Mouse (Mus musculus) stomach, postnatal 0 days (tissue): ENCODE data around the gene Capn5. TPM values are rescaled to one million over a fixed set of nuclear protein-coding genes. Genes with fewer than 3 reads are reported as not detected.

ENCODE experiments used
- ATAC-seq: fragments of 200-750 bp; cut with Nextera tagmentation; 2 replicates; pipeline ENCODE4 v1.8.0; 2017; ENCODE audit not compliant: low FRiP score, low TSS enrichment
- DNase-seq: peaks from one replicate; pipeline ENCODE4 v3.0.0-alpha.2; 2016; ENCODE audit warnings: low spot score
- H3K27ac ChIP-seq: fragments of 300-500 bp; sonication (generic); replicated peaks from 2 replicates; pipeline ENCODE4 v1.5.1; 2014; ENCODE audit warnings: mild to moderate bottlenecking, control low read depth
- H3K27me3 ChIP-seq: fragments of 300-500 bp; sonication (generic); 2 replicates; pipeline ENCODE4 v1.6.1; 2014; ENCODE audit warnings: low read length; ENCODE audit not compliant: control insufficient read depth, insufficient read depth
- H3K36me3 ChIP-seq: fragments of 300-500 bp; sonication (generic); 2 replicates; pipeline ENCODE4 v1.6.1; 2014; ENCODE audit warnings: low read length, mixed read lengths; ENCODE audit not compliant: control insufficient read depth, insufficient read depth
- H3K4me1 ChIP-seq: fragments of 300-500 bp; sonication (generic); replicated peaks from 2 replicates; pipeline ENCODE4 v1.6.1; 2014; ENCODE audit warnings: antibody characterized with exemption; ENCODE audit not compliant: control insufficient read depth, insufficient read depth
- H3K4me2 ChIP-seq: fragments of 300-500 bp; sonication (generic); replicated peaks from 2 replicates; pipeline ENCODE4 v1.6.1; 2014; ENCODE audit warnings: low read depth, mild to moderate bottlenecking, control low read depth, moderate library complexity
- H3K4me3 ChIP-seq: fragments of 300-500 bp; sonication (generic); 2 replicates; pipeline ENCODE4 v1.5.1; 2014; ENCODE audit warnings: low read depth, low read length, control low read depth
- H3K9ac ChIP-seq: fragments of 300-500 bp; sonication (generic); 2 replicates; pipeline ENCODE4 v1.6.1; 2014; ENCODE audit warnings: mild to moderate bottlenecking, low read length, control low read depth, mixed read lengths
- H3K9me3 ChIP-seq: fragments of 300-500 bp; sonication (generic); 2 replicates; pipeline ENCODE4 v1.6.1; 2016; ENCODE audit warnings: low read length; ENCODE audit not compliant: control insufficient read depth
- CTCF ChIP-seq: IDR thresholded peaks from 2 replicates; pipeline ENCODE4 v1.5.1; 2016; ENCODE audit warnings: antibody characterized with exemption, low read depth, mild to moderate bottlenecking, moderate library complexity
- EP300 ChIP-seq: optimal IDR thresholded peaks from 2 replicates; pipeline ENCODE3; 2016; ENCODE audit warnings: antibody characterized with exemption
- WGBS: fragments of 180-500 bp; shearing (Covaris S2); extraction: QIAGEN DNeasy Blood & Tissue Kit; methylation state at CpG from one replicate; pipeline ENCODE4 v1.1.7; 2014; 5-methylcytosine and 5-hydroxymethylcytosine counted together
- polyA plus RNA-seq: library from polyadenylated mRNA; unstranded; fragments of >200 nt; fragmentation: Nextera tagmentation; extraction: Ambion mirVana; gene quantifications from 2 replicates; pipeline ENCODE4 v1.2.1, GENCODE M21; 2015

The Capn5 gene
- polyA plus RNA-seq = 13.2 and 16.6 TPM in 2 replicates

DNA sequence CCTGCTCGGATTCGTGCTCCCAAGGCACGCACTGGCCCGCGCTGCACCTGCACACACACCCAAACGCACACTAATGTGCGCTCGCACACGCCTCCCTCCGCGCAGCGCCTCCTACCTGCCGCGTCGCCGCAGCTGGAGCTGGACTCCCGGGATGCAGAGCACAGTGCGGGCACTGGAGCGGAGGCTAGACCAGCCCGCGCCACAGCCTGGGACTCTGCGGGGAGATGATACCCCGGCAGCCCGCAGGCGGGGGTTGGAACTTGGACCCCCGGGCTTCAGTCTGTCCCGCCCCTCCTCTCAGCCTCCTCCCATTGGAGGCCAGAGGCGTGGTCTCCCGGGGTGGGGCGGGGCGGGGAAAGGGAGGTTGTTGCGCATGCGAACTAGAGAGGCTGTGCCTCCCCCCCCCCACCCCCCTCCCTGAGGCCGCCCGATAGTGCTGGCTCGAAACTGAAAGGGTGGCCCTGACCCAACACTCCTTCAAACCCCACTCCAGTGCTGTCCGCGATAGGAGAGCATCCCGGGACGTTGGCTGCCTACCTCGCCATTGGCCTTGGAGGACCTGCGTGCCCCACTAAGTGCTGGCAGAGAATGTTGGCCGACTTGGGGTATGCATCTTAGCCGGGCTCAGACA is at the start of gene Capn5:
Gene Capn5 (minus strand): TSS at position 346 of the 631 bp plus-strand sequence.
- peak; percentile 93 for DNase-seq
- Histone ChIP-seq H3K9me3 (no peaks in the 10 kb centered on the region), H3K36me3 (no peaks in the 10 kb centered on the region), H3K4me2 (peak within 1 kb of the TSS; percentile 84), H3K27me3 (no peaks in the 10 kb centered on the region), H3K4me1 (0 out of 2 replicates have a peak, but pooled peaks cover 2% of the 10 kb centered on the region), H3K27ac (peak within 1 kb of the TSS; percentile 67), H3K4me3 (peak within 1 kb of the TSS; percentile 77), H3K9ac (peak within 1 kb of the TSS; percentile 71)
- 2% methylated on average over 38 of the region's 44 CpGs for WGBS
- TF ChIP-seq CTCF (peak; percentile 85), EP300 (no peak)
- peak; percentile 86 for ATAC-seq

DNA sequence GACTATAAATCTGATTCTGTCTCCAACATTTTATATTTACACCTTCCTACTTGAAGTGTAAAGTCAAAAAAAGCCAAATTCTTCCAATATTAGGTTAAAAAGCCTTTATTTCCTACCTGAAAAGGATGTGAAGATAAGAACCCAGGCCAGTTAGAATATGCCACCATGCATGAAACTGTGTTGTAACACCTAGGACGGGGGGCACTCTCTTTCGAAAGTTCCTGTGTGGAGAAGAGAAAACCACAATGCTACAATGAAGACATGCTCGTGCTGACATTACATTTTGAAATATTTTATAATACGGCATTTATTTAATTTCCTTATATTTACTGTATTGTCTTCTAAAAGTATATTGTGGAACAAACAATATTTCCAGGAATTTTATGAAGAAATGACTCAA is 45.7 kb upstream of the Capn5 start:
- Histone ChIP-seq H3K4me3 (no peak overlapping the region), H3K4me1 (no peaks in the 10 kb centered on the region), H3K27ac (no peak overlapping the region), H3K36me3 (no peaks in the 10 kb centered on the region), H3K4me2 (no peak overlapping the region), H3K9ac (no peak overlapping the region), H3K27me3 (no peaks in the 10 kb centered on the region), H3K9me3 (no peaks in the 10 kb centered on the region)
- ATAC-seq = no peak
- TF ChIP-seq CTCF = no peak
- TF ChIP-seq EP300 = no peak
- no peak for DNase-seq
- 92% methylated on average over 4 of the region's 4 CpGs for WGBS

DNA sequence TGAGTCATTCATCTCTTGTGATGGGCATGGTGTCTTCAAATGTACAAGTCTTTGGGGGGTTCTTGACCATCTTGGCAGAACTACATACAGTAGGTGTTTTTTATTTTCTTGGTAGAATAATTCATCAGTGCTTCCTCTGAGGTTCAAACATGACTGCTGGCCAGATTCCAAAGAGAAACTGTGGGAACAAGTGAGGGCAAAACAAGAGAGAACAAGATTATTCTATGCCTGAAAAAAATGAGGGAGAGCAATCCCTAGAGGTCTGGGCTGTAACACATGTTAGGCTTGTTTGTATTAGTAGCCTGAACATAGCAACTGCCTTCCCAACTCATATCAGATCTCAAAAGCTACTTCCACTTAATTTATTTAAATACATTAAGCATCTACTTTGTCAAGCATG is 38.6 kb upstream of the Capn5 start:
- no peaks in the 10 kb centered on the region for H3K9me3 ChIP-seq
- ATAC-seq (no peak), DNase-seq (no peak)
- H3K27ac ChIP-seq = no peak overlapping the region
- no peaks in the 10 kb centered on the region for H3K27me3 ChIP-seq
- no peak overlapping the region for H3K4me2 ChIP-seq
- H3K4me3 ChIP-seq = no peak overlapping the region
- H3K9ac ChIP-seq = no peak overlapping the region
- H3K36me3 ChIP-seq = no peaks in the 10 kb centered on the region
- no peaks in the 10 kb centered on the region for H3K4me1 ChIP-seq
- TF ChIP-seq CTCF (no peak), EP300 (no peak)

DNA sequence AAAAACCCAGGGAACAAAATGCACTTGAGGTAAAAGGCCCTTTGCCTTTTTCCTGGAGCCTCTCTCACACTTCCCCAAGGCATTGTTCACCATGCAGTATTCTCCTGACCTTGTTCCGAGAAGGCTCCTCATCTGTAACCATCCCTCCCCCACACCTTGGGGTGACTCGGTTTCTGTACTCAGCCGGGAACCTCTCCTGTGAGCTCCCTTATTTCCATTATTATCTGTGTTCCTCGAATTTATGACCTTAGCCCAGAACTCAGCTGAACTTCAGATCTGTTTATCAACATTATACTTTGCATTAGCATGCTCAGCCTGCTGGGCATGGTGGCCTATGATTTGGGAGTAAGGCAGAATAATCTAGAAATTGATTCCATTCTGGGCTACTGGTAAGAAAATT is 24.9 kb upstream of the Capn5 start:
- Histone ChIP-seq H3K9ac (no peak overlapping the region), H3K4me3 (no peak overlapping the region), H3K9me3 (no peaks in the 10 kb centered on the region), H3K27ac (no peak overlapping the region), H3K27me3 (no peaks in the 10 kb centered on the region), H3K36me3 (no peaks in the 10 kb centered on the region), H3K4me1 (no peaks in the 10 kb centered on the region), H3K4me2 (no peak overlapping the region)
- DNase-seq = no peak
- WGBS = 48% methylated on average over 4 of the region's 4 CpGs
- ATAC-seq = no peak
- TF ChIP-seq EP300 = no peak
- no peak for TF ChIP-seq CTCF

DNA sequence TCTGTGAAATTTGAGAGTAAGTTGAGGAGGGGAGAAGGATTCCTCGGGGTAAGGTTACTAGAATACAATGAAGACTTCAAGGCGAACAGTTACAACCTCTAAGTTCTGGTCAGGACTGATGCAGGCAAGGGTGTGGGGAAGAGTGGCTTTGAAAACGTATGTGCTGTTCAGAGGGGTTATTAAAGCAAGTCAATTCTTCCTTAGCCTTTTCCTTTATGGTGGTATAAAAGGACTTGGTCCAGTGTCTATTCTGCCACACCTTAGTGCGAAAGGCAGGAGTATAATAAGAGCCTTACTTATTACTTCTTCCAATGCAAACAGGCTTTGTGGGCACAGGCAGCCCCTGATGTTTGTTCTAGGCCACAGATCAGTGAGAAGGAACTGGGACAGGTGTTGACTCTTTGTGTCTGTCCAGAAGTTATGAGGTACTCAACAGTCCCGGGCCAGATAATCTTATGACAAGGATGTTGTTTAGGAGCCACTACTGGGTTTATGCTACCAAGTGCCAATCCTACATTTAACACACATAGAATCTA is 23.5 kb upstream of the Capn5 start:
- TF ChIP-seq EP300 (no peak), CTCF (no peak)
- Histone ChIP-seq H3K27ac (no peak overlapping the region), H3K9ac (no peak overlapping the region), H3K4me3 (no peak overlapping the region), H3K27me3 (no peaks in the 10 kb centered on the region), H3K4me1 (no peaks in the 10 kb centered on the region), H3K36me3 (no peaks in the 10 kb centered on the region), H3K4me2 (no peak overlapping the region), H3K9me3 (no peaks in the 10 kb centered on the region)
- ATAC-seq (peak; percentile 43; the same call in 1 of the 2 replicates), DNase-seq (no peak)
- 61% methylated on average over 5 of the region's 5 CpGs for WGBS

DNA sequence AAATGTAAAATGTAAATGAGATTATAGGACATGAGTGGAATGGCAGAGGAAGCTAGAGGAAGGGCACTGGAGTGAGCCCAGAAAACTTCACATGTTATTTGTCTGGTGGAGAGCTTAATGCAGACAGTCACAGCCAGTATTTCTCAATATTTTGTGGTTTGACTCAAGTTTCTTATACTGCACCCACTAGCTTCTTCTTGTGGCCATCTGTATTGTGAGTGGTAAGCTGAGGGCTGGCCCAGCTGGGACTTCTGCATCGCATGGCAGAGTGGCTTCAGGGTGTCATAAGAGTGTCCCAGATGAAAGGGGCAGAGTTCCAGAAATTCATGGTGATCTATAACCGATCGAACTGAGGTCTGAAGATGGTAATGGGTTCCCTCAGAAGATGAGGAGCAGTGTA is 22.3 kb upstream of the Capn5 start:
- H3K27me3 ChIP-seq = no peaks in the 10 kb centered on the region
- H3K9ac ChIP-seq = no peak overlapping the region
- no peak overlapping the region for H3K27ac ChIP-seq
- no peaks in the 10 kb centered on the region for H3K4me1 ChIP-seq
- H3K4me2 ChIP-seq = no peak overlapping the region
- TF ChIP-seq CTCF = no peak
- TF ChIP-seq EP300 = no peak
- H3K4me3 ChIP-seq = no peak overlapping the region
- ATAC-seq (no peak), DNase-seq (no peak)
- 91% methylated on average over 3 of the region's 3 CpGs for WGBS
- H3K36me3 ChIP-seq = no peaks in the 10 kb centered on the region
- no peaks in the 10 kb centered on the region for H3K9me3 ChIP-seq
